Mouse (Mus musculus) cerebellum, postnatal 14 days (tissue): ENCODE measurements around the gene Pdzd2.
A peak's percentile ranks its signal among the peaks of the same experiment; 100 is the strongest.

ENCODE experiments used
- DNase-seq, 2 experiments: peaks; one replicate each; pipeline ENCODE4 v3.0.0; 2021; ENCODE audit warnings: mixed read lengths in 2 of 2

The Pdzd2 gene

GRCm38 (mm10) chr15:12566637-12567440, 172.9 kb downstream of the Pdzd2 start:
- DNase-seq, result no peak

- DNase-seq, result no peak
Measured at GRCm38 (mm10) chr15:12565281-12565680, 174.4 kb downstream of the Pdzd2 start.

GRCm38 (mm10) chr15:12560505-12560904, 179.2 kb downstream of the Pdzd2 start:
- no peak for DNase-seq

GRCm38 (mm10) chr15:12557663-12558436, 181.9 kb downstream of the Pdzd2 start:
- no peak for DNase-seq

GRCm38 (mm10) chr15:12553211-12553610, 186.5 kb downstream of the Pdzd2 start:
- no peak for DNase-seq

- peak in 1 of 2 experiments; percentile 16 for DNase-seq
Measured at GRCm38 (mm10) chr15:12550919-12551318, 188.8 kb downstream of the Pdzd2 start.

GRCm38 (mm10) chr15:12550376-12550775, 189.3 kb downstream of the Pdzd2 start:
- DNase-seq, result no peak

- peak; percentile 6 to 20 for DNase-seq
Measured at GRCm38 (mm10) chr15:12549919-12550305, 189.8 kb downstream of the Pdzd2 start.

GRCm38 (mm10) chr15:12549271-12549918, 190.3 kb downstream of the Pdzd2 start:
- DNase-seq, result peak; percentile 12 to 27

GRCm38 (mm10) chr15:12548696-12549095, 191.0 kb downstream of the Pdzd2 start:
- no peak for DNase-seq

GRCm38 (mm10) chr15:12547640-12548405, 191.9 kb downstream of the Pdzd2 start:
- DNase-seq, result no peak

- DNase-seq, result no peak
Measured at GRCm38 (mm10) chr15:12546781-12547180, 192.9 kb downstream of the Pdzd2 start.

GRCm38 (mm10) chr15:12545671-12546070, 194.1 kb downstream of the Pdzd2 start:
- DNase-seq, result no peak

- no peak for DNase-seq
Measured at GRCm38 (mm10) chr15:12545220-12545619, 194.5 kb downstream of the Pdzd2 start.

- DNase-seq, result no peak
Measured at GRCm38 (mm10) chr15:12543686-12544325, 195.9 kb downstream of the Pdzd2 start.

GRCm38 (mm10) chr15:12542316-12542715, 197.4 kb downstream of the Pdzd2 start:
- no peak for DNase-seq

- no peak for DNase-seq
Measured at GRCm38 (mm10) chr15:12539618-12540302, 200.0 kb downstream of the Pdzd2 start.

GRCm38 (mm10) chr15:12533254-12533653, 206.5 kb downstream of the Pdzd2 start:
- no peak for DNase-seq

- no peak for DNase-seq
Measured at GRCm38 (mm10) chr15:12532568-12532967, 207.2 kb downstream of the Pdzd2 start.

GRCm38 (mm10) chr15:12522810-12523209, 216.9 kb downstream of the Pdzd2 start:
- DNase-seq, result no peak

- no peak for DNase-seq
Measured at GRCm38 (mm10) chr15:12520292-12520691, 219.4 kb downstream of the Pdzd2 start.
